Mouse (Mus musculus): Measurements from ENCODE around the gene Eng.

GRCm38 (mm10) chr2:32691041-32691440 lies 44.6 kb downstream of the Eng start:
- no peak for TF ChIP-seq POLR2A (IDR thresholded peaks at IDR 0.05; ENCODE audit: low read depth, low read length)
- TF ChIP-seq CTCF (conservative IDR thresholded peaks at IDR 0.05; ENCODE audit: insufficient read depth, insufficient read length, low read depth, low read length): no peak

All from kidney, adult 2 months (tissue).